Mouse (Mus musculus): ENCODE measurements around the gene Rnf215. TPM values are rescaled to one million over a fixed set of nuclear protein-coding genes. Genes with fewer than 3 reads are reported as not detected.
"Not testable (repeated sequence)": the region's sequence is repeated elsewhere in the genome, so short reads cannot be mapped to it uniquely, and the experiment has no call there.

Gene Rnf215
- total and polyA plus RNA-seq, 2 experiments from 2014 or later, result 49.2 to 112 TPM

DNA sequence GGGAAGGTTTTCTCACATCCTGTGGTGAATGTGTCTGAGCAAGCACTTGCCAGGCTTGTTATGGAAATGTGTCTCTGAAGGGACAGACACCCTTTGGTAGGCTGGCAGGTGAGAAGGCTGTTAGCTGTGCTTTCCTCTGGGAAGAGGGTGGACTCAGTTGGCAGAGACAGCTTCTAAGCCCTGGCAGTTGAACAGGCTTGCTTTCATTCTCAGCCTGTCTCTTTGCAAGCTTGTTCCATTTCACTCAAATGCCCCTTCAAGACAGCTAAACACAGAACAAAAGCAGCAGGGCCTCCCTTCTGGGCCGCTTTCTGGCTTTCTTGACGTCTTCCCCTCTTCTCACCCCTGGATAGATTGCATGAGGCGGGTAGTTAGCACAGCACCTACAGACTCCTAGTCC is 35.6 kb upstream of the Rnf215 start:
- Histone ChIP-seq H3K9ac (replicated peaks; ENCODE audit: low read length, poor library complexity, severe bottlenecking) (no peak overlapping the region), H3K4me3 (ENCODE audit: low read depth, low read length) (no peak overlapping the region), H3K36me3 (ENCODE audit: insufficient read depth, low read length) (peaks cover 13% of the 10 kb centered on the region; the same call in 1 of the 2 replicates), H3K4me1 (ENCODE audit: insufficient read depth, low read length) (peaks cover 3% of the 10 kb centered on the region; the same call in 1 of the 2 replicates), H3K9me3 (ENCODE audit: low read length) (no peaks in the 10 kb centered on the region), H3K4me2 (ENCODE audit: low read depth, low read length, poor library complexity, severe bottlenecking) (no peak overlapping the region), H3K27ac (ENCODE audit: low read depth, low read length) (no peak overlapping the region), H3K27me3 (ENCODE audit: insufficient read depth, low read length) (no peaks in the 10 kb centered on the region)
- 84% methylated on average over 3 of the region's 3 CpGs for WGBS
- no peak for TF ChIP-seq CTCF (IDR thresholded peaks at IDR 0.05)
- DNase-seq (ENCODE audit: low spot score) (peak; percentile 12), ATAC-seq (ENCODE audit: low FRiP score) (no peak)

GRCm38 (mm10) chr11:4101851-4102250 is 33.2 kb upstream of the Rnf215 start:
- Histone ChIP-seq H3K4me2 (ENCODE audit: low read depth, low read length, poor library complexity, severe bottlenecking) (no peak overlapping the region), H3K9ac (replicated peaks; ENCODE audit: low read length, poor library complexity, severe bottlenecking) (no peak overlapping the region), H3K4me3 (ENCODE audit: low read depth, low read length) (no peak overlapping the region), H3K27me3 (ENCODE audit: insufficient read depth, low read length) (no peaks in the 10 kb centered on the region), H3K9me3 (ENCODE audit: low read length) (no peaks in the 10 kb centered on the region), H3K36me3 (ENCODE audit: insufficient read depth, low read length) (peaks cover 18% of the 10 kb centered on the region; the same call in 1 of the 2 replicates), H3K27ac (ENCODE audit: low read depth, low read length) (no peak overlapping the region), H3K4me1 (ENCODE audit: insufficient read depth, low read length) (peaks cover 3% of the 10 kb centered on the region; the same call in 1 of the 2 replicates)
- WGBS, result 89% methylated on average over 5 of the region's 5 CpGs
- no peak for DNase-seq (ENCODE audit: low spot score)
- ATAC-seq (ENCODE audit: low FRiP score), result no peak
- TF ChIP-seq CTCF (IDR thresholded peaks at IDR 0.05), result no peak

DNA sequence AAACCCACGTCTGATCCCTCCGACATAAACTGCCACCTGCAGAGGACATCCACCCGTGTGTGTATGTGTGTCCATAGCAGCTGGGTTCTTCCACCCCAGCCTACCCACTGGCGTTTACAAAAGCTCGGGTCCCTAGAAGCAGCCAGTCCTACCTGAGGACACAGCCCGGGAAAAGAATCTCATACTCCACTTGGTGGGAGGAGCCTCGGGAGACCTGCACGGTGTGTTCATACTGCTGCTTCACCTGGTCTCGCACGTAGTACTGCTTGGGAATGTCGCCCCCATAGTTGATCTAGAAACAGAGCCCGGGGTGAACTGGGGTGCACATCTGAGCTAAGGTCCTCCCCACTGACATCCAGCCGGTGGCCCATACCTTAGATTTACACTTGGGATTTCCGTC is 31.5 kb upstream of the Rnf215 start:
- no peak for TF ChIP-seq CTCF (IDR thresholded peaks at IDR 0.05)
- Histone ChIP-seq H3K36me3 (ENCODE audit: insufficient read depth, low read length) (peaks cover 22% of the 10 kb centered on the region), H3K27me3 (ENCODE audit: insufficient read depth, low read length) (no peaks in the 10 kb centered on the region), H3K4me3 (ENCODE audit: low read depth, low read length) (no peak overlapping the region), H3K27ac (ENCODE audit: low read depth, low read length) (no peak overlapping the region), H3K9me3 (ENCODE audit: low read length) (no peaks in the 10 kb centered on the region), H3K4me2 (ENCODE audit: low read depth, low read length, poor library complexity, severe bottlenecking) (no peak overlapping the region), H3K4me1 (ENCODE audit: insufficient read depth, low read length) (no peaks in the 10 kb centered on the region), H3K9ac (replicated peaks; ENCODE audit: low read length, poor library complexity, severe bottlenecking) (no peak overlapping the region)
- ATAC-seq (ENCODE audit: low FRiP score) (no peak), DNase-seq (ENCODE audit: low spot score) (no peak)
- 87% methylated on average over 14 of the region's 14 CpGs for WGBS

GRCm38 (mm10) chr11:4104989-4105388 is 30.0 kb upstream of the Rnf215 start:
- Histone ChIP-seq H3K27me3 (ENCODE audit: insufficient read depth, low read length) (no peaks in the 10 kb centered on the region), H3K4me3 (ENCODE audit: low read depth, low read length) (no peak overlapping the region), H3K27ac (ENCODE audit: low read depth, low read length) (no peak overlapping the region), H3K36me3 (ENCODE audit: insufficient read depth, low read length) (peaks cover 30% of the 10 kb centered on the region), H3K4me2 (ENCODE audit: low read depth, low read length, poor library complexity, severe bottlenecking) (no peak overlapping the region), H3K9me3 (ENCODE audit: low read length) (no peaks in the 10 kb centered on the region), H3K4me1 (ENCODE audit: insufficient read depth, low read length) (no peaks in the 10 kb centered on the region), H3K9ac (replicated peaks; ENCODE audit: low read length, poor library complexity, severe bottlenecking) (no peak overlapping the region)
- DNase-seq (ENCODE audit: low spot score), result no peak
- 86% methylated on average over 5 of the region's 5 CpGs for WGBS
- no peak for TF ChIP-seq CTCF (IDR thresholded peaks at IDR 0.05)
- ATAC-seq (ENCODE audit: low FRiP score), result no peak

GRCm38 (mm10) chr11:4105444-4105843 is 29.6 kb upstream of the Rnf215 start:
- Histone ChIP-seq H3K9me3 (ENCODE audit: low read length) (no peaks in the 10 kb centered on the region), H3K9ac (replicated peaks; ENCODE audit: low read length, poor library complexity, severe bottlenecking) (no peak overlapping the region), H3K4me2 (ENCODE audit: low read depth, low read length, poor library complexity, severe bottlenecking) (no peak overlapping the region), H3K36me3 (ENCODE audit: insufficient read depth, low read length) (peaks cover 35% of the 10 kb centered on the region), H3K27me3 (ENCODE audit: insufficient read depth, low read length) (no peaks in the 10 kb centered on the region), H3K4me3 (ENCODE audit: low read depth, low read length) (no peak overlapping the region), H3K27ac (ENCODE audit: low read depth, low read length) (no peak overlapping the region), H3K4me1 (ENCODE audit: insufficient read depth, low read length) (no peaks in the 10 kb centered on the region)
- DNase-seq (ENCODE audit: low spot score) (no peak), ATAC-seq (ENCODE audit: low FRiP score) (no peak)
- 84% methylated on average over 6 of the region's 6 CpGs for WGBS
- no peak for TF ChIP-seq CTCF (IDR thresholded peaks at IDR 0.05)

DNA sequence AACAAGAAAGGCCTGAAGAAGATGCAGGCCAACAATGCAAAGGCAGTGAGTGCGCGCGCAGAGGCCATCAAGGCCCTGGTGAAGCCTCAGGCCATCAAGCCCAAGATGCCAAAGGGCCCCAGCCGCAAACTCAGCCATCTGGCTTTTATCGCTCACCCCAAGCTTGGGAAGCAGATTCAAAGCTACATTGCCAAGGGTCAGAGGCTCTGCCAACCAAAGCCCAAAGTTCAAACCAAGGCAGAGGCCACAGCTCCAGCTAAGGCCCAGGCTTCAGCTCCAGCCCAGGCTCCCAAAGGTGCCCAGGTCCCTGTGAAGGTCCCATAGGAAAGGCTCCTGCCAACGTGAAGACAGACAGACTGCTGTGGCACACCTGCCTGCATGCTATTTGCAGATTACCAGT is 27.1 kb upstream of the Rnf215 start:
- not testable (repeated sequence) for H3K9ac ChIP-seq (replicated peaks; ENCODE audit: low read length, poor library complexity, severe bottlenecking); H3K4me1 ChIP-seq (ENCODE audit: insufficient read depth, low read length); H3K27me3 ChIP-seq (ENCODE audit: insufficient read depth, low read length); H3K9me3 ChIP-seq (ENCODE audit: low read length); DNase-seq (ENCODE audit: low spot score); ATAC-seq (ENCODE audit: low FRiP score); H3K27ac ChIP-seq (ENCODE audit: low read depth, low read length); H3K4me3 ChIP-seq (ENCODE audit: low read depth, low read length); H3K4me2 ChIP-seq (ENCODE audit: low read depth, low read length, poor library complexity, severe bottlenecking)
- 95% methylated on average over 6 of the region's 6 CpGs for WGBS
- H3K36me3 ChIP-seq (ENCODE audit: insufficient read depth, low read length), result peaks cover 37% of the 10 kb centered on the region
